Mouse (Mus musculus) midbrain, postnatal 0 days (tissue): ENCODE data around the gene Lpcat2. TPM values are rescaled to one million over a fixed set of nuclear protein-coding genes. Genes with fewer than 3 reads are reported as not detected.

Experiments
- ATAC-seq: fragments of 200-750 bp; cut with Nextera tagmentation; 2 replicates; pipeline ENCODE4 v1.8.0; 2017; ENCODE audit warnings: moderate number of reproducible peaks, mild to moderate bottlenecking, moderate TSS enrichment, moderate library complexity; ENCODE audit not compliant: low FRiP score
- DNase-seq: peaks from one replicate; pipeline ENCODE4 v3.0.0-alpha.2; 2015; ENCODE audit warnings: low spot score
- H3K27ac ChIP-seq: fragments of 300-500 bp; sonication (generic); 2 replicates; pipeline ENCODE4 v1.5.1; 2014; ENCODE audit warnings: low read depth, mild to moderate bottlenecking, low read length, mixed read lengths
- H3K27me3 ChIP-seq: fragments of 300-500 bp; sonication (generic); 2 replicates; pipeline ENCODE4 v1.6.1; 2014; ENCODE audit warnings: low read length, control low read depth, mixed read lengths; ENCODE audit not compliant: insufficient read depth
- H3K36me3 ChIP-seq: fragments of 300-500 bp; sonication (generic); 2 replicates; pipeline ENCODE4 v1.6.1; 2014; ENCODE audit warnings: low read length, control low read depth, mixed read lengths; ENCODE audit not compliant: insufficient read depth
- H3K4me1 ChIP-seq: fragments of 300-500 bp; sonication (generic); 2 replicates; pipeline ENCODE4 v1.6.1; 2014; ENCODE audit warnings: mild to moderate bottlenecking, control low read depth, antibody characterized with exemption, low read length, mixed read lengths; ENCODE audit not compliant: insufficient read depth
- H3K4me2 ChIP-seq: fragments of 300-500 bp; sonication (generic); 2 replicates; pipeline ENCODE4 v1.6.1; 2014; ENCODE audit warnings: low read depth, mild to moderate bottlenecking, low read length, mixed read lengths; ENCODE audit not compliant: poor library complexity, severe bottlenecking
- H3K4me3 ChIP-seq: fragments of 300-500 bp; sonication (generic); 2 replicates; pipeline ENCODE4 v1.5.1; 2014; ENCODE audit warnings: low read depth, mild to moderate bottlenecking, low read length, moderate library complexity
- H3K9ac ChIP-seq: fragments of 300-500 bp; sonication (generic); replicated peaks from 2 replicates; pipeline ENCODE4 v1.6.1; 2014; ENCODE audit warnings: mild to moderate bottlenecking, low read length, moderate library complexity, mixed read lengths; ENCODE audit not compliant: poor library complexity, severe bottlenecking
- H3K9me3 ChIP-seq: fragments of 300-500 bp; sonication (generic); 2 replicates; pipeline ENCODE4 v1.6.1; 2016; ENCODE audit warnings: low read length, control low read depth
- CTCF ChIP-seq: IDR thresholded peaks from 2 replicates; pipeline ENCODE4 v1.5.1; 2016; ENCODE audit warnings: antibody characterized with exemption, mild to moderate bottlenecking
- WGBS: fragments of 180-500 bp; shearing (Covaris S2); extraction: QIAGEN DNeasy Blood & Tissue Kit; methylation state at CpG from one replicate; pipeline ENCODE4 v1.1.7; 2014; 5-methylcytosine and 5-hydroxymethylcytosine counted together
- polyA plus RNA-seq: library from polyadenylated mRNA; unstranded; fragments of >200 nt; fragmentation: Nextera tagmentation; extraction: Ambion mirVana; gene quantifications from 2 replicates; pipeline ENCODE4 v1.2.1, GENCODE M21; 2015
- total RNA-seq: library from RNA; depleted of rRNA; stranded (reverse); fragments of >200 nt; gene quantifications from 2 replicates; pipeline ENCODE4 v1.2.3, GENCODE M21; 2014

The Lpcat2 gene
- total and polyA plus RNA-seq, 2 experiments from 2014 or later: 6.2 to 11.2 TPM

GRCm38 (mm10) chr8:92896611-92897010, 41.5 kb downstream of the Lpcat2 start:
- no peak for TF ChIP-seq CTCF
- H3K9me3 ChIP-seq: no peaks in the 10 kb centered on the region
- H3K4me3 ChIP-seq: no peak overlapping the region
- no peaks in the 10 kb centered on the region for H3K4me1 ChIP-seq
- WGBS: 83% methylated on average over 5 of the region's 5 CpGs
- H3K9ac ChIP-seq: no peak overlapping the region
- no peak overlapping the region for H3K4me2 ChIP-seq
- DNase-seq (no peak), ATAC-seq (no peak)
- H3K27me3 ChIP-seq: no peaks in the 10 kb centered on the region
- peaks cover 2% of the 10 kb centered on the region; the same call in 1 of the 2 replicates for H3K36me3 ChIP-seq
- H3K27ac ChIP-seq: no peak overlapping the region

DNA sequence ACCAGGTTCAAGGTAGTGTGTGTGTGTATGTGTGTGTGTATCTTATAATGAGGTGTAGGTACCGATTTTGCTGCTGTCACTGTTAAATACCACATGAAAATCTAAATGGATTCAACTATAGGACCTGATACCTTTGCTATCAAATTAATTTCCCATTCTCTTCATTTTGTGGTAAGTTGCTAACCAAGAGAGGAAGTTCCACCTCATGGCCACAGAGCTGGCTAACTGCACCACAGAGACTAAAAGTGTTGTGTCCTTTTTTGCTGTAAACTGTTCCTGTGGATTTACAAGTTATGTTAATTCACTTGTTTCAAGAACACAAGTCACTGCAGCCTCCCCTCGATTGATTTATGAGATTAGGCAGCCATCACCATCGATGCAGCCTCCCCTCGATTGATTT, 42.7 kb downstream of the Lpcat2 start:
- H3K4me2 ChIP-seq: no peak overlapping the region
- no peak for DNase-seq
- no peaks in the 10 kb centered on the region for H3K4me1 ChIP-seq
- no peak overlapping the region for H3K9ac ChIP-seq
- H3K27ac ChIP-seq: no peak overlapping the region
- 76% methylated on average over 4 of the region's 4 CpGs for WGBS
- no peak for ATAC-seq
- H3K9me3 ChIP-seq: no peaks in the 10 kb centered on the region
- no peaks in the 10 kb centered on the region for H3K27me3 ChIP-seq
- peaks cover 2% of the 10 kb centered on the region; the same call in 1 of the 2 replicates for H3K36me3 ChIP-seq
- no peak overlapping the region for H3K4me3 ChIP-seq
- TF ChIP-seq CTCF: no peak

GRCm38 (mm10) chr8:92899590-92899989, 44.5 kb downstream of the Lpcat2 start:
- H3K9me3 ChIP-seq: no peaks in the 10 kb centered on the region
- H3K4me2 ChIP-seq: no peak overlapping the region
- H3K4me1 ChIP-seq: no peaks in the 10 kb centered on the region
- ATAC-seq: no peak
- H3K27ac ChIP-seq: no peak overlapping the region
- TF ChIP-seq CTCF: no peak
- H3K4me3 ChIP-seq: no peak overlapping the region
- H3K9ac ChIP-seq: no peak overlapping the region
- 79% methylated on average over 9 of the region's 9 CpGs for WGBS
- H3K27me3 ChIP-seq: no peaks in the 10 kb centered on the region
- H3K36me3 ChIP-seq: peaks cover 2% of the 10 kb centered on the region; the same call in 1 of the 2 replicates
- peak; percentile 31 for DNase-seq

- no peak for ATAC-seq
- no peaks in the 10 kb centered on the region for H3K4me1 ChIP-seq
- no peak for TF ChIP-seq CTCF
- no peaks in the 10 kb centered on the region for H3K9me3 ChIP-seq
- peaks cover 2% of the 10 kb centered on the region; the same call in 1 of the 2 replicates for H3K36me3 ChIP-seq
- WGBS: 98% methylated on average over 5 of the region's 5 CpGs
- no peak within 1 kb of the TSS for H3K27ac ChIP-seq
- no peaks in the 10 kb centered on the region for H3K27me3 ChIP-seq
- no peak within 1 kb of the TSS for H3K9ac ChIP-seq
- no peak within 1 kb of the TSS for H3K4me3 ChIP-seq
- DNase-seq: no peak
- H3K4me2 ChIP-seq: no peak within 1 kb of the TSS
These were observed 46.0 kb downstream of the Lpcat2 start, which contains the start of gene Capns2 for GRCm38 (mm10) chr8:92901107-92901506. Gene Capns2 (plus strand): TSS chr8:92901407.

- 77% methylated on average over 2 of the region's 2 CpGs for WGBS
- TF ChIP-seq CTCF: no peak
- ATAC-seq (no peak), DNase-seq (peak; percentile 31)
- H3K4me3 ChIP-seq: no peak overlapping the region
- no peak overlapping the region for H3K4me2 ChIP-seq
- H3K27me3 ChIP-seq: no peaks in the 10 kb centered on the region
- H3K36me3 ChIP-seq: peaks cover 2% of the 10 kb centered on the region; the same call in 1 of the 2 replicates
- no peak overlapping the region for H3K9ac ChIP-seq
- no peaks in the 10 kb centered on the region for H3K9me3 ChIP-seq
- H3K27ac ChIP-seq: no peak overlapping the region
- no peaks in the 10 kb centered on the region for H3K4me1 ChIP-seq
These were observed 47.8 kb downstream of the Lpcat2 start for GRCm38 (mm10) chr8:92902981-92903380.

- Histone ChIP-seq H3K9ac (no peak overlapping the region), H3K4me1 (no peaks in the 10 kb centered on the region), H3K4me2 (no peak overlapping the region), H3K4me3 (no peak overlapping the region), H3K27ac (no peak overlapping the region), H3K27me3 (no peaks in the 10 kb centered on the region), H3K36me3 (peaks cover 2% of the 10 kb centered on the region; the same call in 1 of the 2 replicates), H3K9me3 (no peaks in the 10 kb centered on the region)
- no peak for TF ChIP-seq CTCF
- 88% methylated on average over 11 of the region's 11 CpGs for WGBS
- ATAC-seq (no peak), DNase-seq (peak; percentile 20)
These were observed 48.5 kb downstream of the Lpcat2 start for GRCm38 (mm10) chr8:92903488-92904135.
